Mouse (Mus musculus): ENCODE results near the gene Pwp1. TPM values are rescaled to one million over a fixed set of nuclear protein-coding genes. Genes with fewer than 3 reads are reported as not detected.
"Not testable (repeated sequence)": the region's sequence is repeated elsewhere in the genome, so short reads cannot be mapped to it uniquely, and the experiment has no call there.

Gene Pwp1
- total RNA-seq (2021), result 10 to 100 TPM; 13.4 to 14.9 TPM
- long read RNA-seq, experiment 1, transcript Pwp1-201 (15 exons, 2,572 nt), result major isoform, 8 of 10 reads
- long read RNA-seq, experiment 1, partial matches to known transcripts, result 0 of 10 reads
- long read RNA-seq, experiment 1, other reads (novel, unspliced or antisense), result 2 of 10 reads
- long read RNA-seq, experiment 2, transcript Pwp1-201 (15 exons, 2,572 nt), result major isoform, 14 of 15 reads
- long read RNA-seq, experiment 2, partial matches to known transcripts, result 0 of 15 reads
- long read RNA-seq, experiment 2, other reads (novel, unspliced or antisense), result 1 of 15 reads

DNA sequence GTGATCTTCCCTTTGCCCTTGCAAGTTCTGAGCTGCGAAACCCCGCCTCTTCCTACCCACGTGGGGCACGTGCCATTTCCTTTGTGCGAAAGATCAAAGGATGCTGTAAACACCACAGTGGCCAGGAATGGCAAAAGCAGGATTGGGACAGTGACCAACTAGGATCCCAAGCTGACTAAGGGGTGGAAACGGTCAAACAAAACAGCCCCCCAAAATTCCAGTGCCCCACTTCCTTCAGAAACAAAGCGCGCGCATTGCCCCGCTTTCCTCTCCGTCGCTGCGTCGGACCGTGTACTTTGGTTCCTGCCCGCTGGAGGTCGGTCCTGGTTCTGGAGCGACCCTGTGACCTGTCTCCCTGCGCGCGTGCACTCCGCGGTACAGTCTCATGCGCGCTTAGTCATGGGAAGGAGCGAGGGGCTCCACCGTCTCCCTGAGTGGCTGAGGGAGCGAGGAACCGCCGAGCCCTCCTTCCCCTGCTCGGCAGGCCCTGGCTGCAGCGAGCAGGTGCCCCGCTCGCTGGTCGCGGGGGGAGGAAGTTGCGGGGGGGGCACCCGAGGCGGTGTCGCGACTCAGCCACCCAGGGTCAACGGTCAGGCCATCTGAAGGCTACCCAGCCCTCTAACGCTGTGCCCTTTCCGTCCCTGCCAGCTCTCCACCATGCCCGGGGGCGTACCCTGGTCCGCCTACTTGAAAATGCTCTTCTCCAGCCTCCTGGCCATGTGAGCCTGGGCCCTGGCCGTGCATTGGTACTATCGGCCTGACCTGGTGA lies at the start of gene Pwp1:
TSS of gene Pwp1 (plus strand) at position 410 of the 769 bp plus-strand sequence.
- DNase-seq, result peak; percentile 8

- DNase-seq, result not testable (repeated sequence)
Observed at GRCm38 (mm10) chr10:85822143-85822696, 7.1 kb upstream of the Pwp1 start.

DNA sequence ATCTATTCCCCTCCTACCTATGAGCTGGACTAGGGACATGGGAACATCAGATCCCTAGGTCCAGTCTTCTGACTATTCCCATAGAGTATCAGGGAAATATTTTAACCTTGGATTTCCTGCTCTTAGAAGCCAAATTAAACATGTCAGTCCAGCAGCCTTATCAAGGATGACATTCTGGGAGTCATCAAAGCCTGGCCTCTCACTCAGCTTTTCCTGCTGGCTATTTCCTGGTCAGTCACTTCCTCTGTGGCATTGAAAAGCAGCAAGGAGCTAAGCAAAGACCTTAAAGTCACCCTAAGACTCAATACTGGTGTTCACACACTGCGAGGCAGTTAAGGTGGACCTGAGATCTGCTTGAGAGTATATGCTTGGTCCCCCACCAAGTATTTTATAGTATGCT lies 5.5 kb upstream of the Pwp1 start:
- not testable (repeated sequence) for DNase-seq

DNA sequence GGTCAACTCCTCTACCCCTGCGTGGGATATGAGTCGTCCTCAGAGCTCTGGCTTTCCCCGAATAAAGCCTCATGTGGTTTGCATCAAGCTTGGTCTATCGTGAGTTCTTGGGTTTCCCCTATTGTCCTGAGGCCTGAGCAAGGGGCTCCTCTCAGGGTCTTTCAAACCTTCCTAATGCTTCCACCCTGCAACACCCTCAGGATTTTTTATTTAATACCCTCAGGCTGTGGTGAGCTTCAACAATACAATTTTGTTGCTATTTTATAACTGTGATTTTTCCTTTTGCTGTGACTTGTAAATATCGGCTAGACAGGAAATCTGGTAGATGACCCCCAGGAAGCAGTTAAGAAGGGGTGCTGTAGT lies 591 bp upstream of the Pwp1 start:
- DNase-seq, result not testable (repeated sequence)

- DNase-seq, result no peak
Observed at GRCm38 (mm10) chr10:85846105-85846862, 17.0 kb downstream of the Pwp1 start.

DNA sequence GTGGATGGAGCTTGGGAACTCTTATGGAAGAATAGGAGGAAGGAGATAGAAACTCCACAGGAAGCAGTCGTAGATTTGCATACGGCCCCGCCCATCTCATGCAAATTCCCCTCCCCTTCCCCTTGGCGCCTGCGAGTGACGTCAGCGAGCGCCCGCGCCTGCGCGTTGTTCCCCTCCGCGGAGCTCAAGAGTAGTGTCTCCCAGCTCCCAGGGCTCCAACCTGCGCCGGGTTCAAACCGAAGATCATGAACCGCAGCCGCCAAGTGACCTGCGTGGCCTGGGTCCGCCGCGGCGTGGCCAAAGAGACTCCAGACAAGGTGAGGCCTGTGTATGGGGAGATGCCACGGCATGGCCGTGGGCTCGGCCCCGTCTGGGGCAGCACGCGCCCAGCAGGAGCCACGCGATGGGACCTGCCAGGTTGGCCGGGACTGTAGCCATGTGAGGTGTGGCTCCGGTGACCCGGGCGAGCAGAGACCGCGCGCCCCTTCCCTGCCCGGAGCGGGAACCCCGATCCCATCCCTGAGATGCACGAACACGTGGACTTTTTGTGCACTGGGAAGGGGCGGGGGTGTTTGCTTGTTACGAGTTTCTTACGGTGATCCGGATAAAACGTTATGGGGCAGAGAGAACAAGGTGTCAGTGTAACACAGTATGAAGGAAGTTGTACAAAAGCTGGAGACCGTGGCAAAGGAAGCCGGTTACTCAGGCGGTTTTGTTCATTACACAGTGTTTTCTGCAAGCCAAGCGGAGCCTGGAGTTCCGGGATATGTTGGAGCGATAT lies 42.6 kb downstream of the Pwp1 start:
- DNase-seq, result peak; percentile 85

- DNase-seq, result no peak
Observed at GRCm38 (mm10) chr10:85872479-85872773, 43.1 kb downstream of the Pwp1 start.

DNA sequence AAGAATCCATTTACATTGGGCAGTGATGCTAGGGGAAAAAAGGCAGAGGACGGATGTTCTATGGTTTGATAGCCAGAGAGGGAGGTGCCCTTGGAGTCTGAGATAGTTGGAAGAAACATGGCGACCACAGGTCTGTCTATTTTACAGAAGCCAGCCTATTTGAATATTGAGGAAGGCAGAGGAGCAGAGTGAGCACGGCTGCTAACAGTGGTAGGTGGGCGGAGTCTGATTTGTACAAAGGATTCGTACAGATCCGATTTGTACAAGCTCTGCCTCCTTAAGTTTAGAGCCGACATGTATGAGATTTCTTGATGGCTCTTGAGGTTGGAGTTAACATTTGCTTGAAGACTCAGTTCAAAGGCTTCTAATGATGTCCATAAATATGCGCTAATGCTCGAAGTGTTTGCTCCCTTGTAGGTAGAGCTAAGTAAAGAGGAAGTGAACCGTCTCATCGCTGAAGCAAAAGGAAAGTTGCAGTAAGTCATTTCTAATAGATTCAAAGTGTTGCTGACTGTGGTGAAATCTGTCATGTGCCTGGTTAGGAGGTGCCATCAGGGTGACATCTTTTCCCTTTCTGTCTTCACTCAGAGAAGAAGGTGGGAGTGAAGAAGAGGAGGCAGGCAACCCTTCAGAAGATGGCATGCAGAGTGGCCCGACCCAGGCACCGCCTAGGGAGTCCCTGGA lies 44.7 kb downstream of the Pwp1 start:
- no peak for DNase-seq

DNA sequence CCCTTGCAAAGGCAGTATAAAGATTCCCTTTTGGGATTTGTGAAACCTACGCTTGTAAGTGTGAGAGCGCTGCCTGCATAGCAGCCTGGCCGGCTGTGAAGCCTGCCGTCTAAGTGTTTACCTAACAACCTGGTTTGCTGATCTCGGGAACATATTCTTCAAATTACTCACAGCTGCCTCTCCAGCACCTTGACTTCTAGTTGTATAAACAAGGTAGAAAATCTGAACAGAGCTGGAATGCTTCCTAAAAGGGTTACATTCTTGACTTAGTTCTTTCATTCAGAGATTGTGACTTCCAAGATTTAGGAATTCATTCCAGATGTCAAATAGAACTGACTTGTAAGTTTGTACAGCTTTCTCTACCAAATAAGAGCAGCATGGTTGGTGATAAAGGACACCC lies 46.5 kb downstream of the Pwp1 start:
- DNase-seq, result no peak

- DNase-seq, result no peak
Observed at GRCm38 (mm10) chr10:85879886-85880486, 50.7 kb downstream of the Pwp1 start.

DNA sequence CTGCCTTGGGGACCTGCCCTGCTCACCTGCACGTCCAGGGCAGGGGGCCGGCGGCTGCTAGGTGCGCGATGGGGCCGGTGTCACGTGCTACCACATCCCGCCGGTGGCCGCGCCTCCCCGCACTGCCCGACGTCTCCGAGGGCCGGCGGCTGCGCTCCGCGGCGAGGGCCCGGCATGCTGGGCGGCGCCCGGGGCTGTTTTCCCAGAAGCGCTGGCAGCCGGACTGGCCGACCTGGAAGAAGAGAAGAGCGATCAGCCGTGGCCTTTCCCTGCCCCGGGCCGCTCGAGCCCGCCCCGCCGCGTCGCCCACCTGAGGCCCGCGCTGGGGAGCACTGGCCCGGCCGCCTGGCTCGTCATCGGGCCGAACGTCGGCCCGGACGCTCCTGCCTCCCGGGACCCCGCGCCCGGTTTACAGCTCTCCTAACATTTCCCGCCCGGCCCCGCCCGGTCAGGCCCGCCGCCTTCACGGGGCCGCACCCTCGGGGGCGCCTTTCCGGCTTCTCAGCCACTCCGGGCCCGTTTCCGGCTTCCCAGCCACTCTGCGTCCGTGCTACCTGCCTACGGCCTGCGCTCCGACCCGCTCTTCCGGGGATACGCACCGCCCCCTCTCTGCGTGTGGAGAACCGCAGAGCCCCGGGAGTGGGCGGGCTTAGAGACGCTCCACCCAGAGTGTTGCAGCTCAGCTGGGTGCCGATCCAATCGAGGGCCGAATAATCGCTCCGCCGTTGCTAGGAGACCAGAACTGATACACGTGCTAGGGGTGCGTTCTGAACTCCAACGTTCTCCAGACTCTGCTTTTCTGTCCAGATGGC lies 87.4 kb downstream of the Pwp1 start, which contains the start of gene Prdm4:
TSS of gene Prdm4 (minus strand) at position 645 of the 812 bp plus-strand sequence.
- peak; percentile 98 for DNase-seq

GRCm38 (mm10) chr10:85927676-85928445 lies 98.6 kb downstream of the Pwp1 start, which contains the start of gene Ascl4:
TSS of gene Ascl4 (plus strand) at chr10:85927681.
- no peak for DNase-seq

DNA sequence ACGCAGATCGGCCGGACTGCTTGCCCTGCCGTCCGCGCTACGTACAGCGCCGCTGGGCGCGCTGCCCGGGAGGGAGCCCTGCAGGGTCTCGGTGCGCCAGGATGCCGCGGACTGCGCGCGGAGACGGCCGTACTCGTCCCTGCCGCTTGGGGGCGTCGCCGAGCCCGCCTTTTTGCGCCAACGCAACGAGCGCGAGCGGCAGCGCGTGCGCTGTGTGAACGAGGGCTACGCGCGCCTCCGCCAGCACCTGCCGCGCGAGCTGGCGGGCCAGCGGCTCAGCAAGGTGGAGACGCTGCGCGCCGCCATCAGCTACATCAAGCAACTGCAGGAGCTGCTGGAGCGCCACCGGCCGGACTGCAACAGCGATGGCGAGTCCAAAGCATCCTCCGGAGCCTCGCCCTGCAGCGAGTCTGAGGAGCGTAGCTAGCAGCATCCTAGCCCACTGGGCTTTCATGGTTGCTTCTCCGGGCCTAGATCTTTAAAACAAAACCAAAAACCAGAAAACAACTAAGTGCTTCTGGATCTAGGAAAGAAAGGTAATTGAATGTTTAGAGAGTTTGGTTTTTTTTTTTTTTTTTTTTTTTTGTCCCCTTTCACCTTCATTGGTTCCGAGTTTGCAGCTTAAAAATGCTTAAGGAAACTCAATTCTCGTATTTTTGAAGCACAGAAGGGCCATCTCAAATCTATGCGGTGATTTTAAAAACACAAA lies 99.4 kb downstream of the Pwp1 start:
- DNase-seq, result peak; percentile 13

DNA sequence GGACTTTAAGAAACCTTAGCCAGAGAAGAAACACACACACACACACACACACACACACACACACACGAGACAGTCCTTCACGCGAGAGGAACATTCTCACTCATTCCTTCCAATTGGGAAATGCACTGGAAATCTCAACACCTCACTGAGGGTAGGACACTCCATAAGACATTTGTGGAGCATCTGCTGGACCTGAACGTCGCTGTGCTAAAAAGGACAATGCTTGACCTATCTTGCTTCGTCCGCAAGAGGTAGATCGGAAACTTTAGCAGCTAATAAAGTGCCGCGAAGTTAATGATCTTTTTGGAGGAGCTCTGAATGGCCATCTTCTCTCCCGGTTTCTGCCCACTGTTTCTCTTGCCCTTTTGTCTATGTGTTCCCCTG lies 99.9 kb downstream of the Pwp1 start:
- no peak for DNase-seq

- no peak for DNase-seq
Observed at GRCm38 (mm10) chr10:85929962-85930361, 100.7 kb downstream of the Pwp1 start.

DNA sequence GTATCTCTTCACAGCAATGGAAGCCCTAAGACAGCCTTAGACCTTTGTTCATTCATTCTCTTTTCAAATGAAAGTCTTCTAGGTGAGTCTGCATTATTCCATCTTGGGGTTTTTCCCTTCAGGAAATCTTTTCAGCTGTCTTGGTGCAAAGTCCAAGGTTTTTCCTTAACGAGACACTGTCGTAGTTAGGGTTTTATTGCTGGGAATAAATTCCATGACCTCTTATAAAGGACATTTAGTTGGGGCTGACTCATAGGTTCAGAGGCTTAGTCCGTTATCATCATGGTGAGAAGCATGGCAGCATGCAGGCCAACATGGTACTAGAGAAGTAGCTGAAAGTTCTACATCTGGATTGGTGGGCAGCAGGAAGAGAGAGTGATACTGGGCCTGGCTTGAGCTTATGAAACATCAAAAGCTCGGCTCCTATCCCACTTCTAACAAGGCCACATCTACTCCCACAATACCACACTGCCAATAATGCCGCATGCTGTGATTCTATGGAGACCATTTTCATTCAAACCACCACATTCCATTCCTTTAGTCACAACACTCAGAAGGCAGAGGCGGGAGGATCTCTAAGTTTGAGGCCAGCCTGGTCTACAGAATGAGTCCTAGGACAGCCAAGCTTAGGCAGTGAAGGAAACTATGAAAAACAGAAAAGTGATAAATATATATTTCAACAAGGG lies 107.1 kb downstream of the Pwp1 start:
- DNase-seq, result no peak

Data from gastrocnemius, postnatal 25 days (tissue).